Mouse (Mus musculus): ENCODE measurements around the gene BC048679.

- TF ChIP-seq CTCF (IDR thresholded peaks at IDR 0.05): no peak
- TF ChIP-seq POLR2A (IDR thresholded peaks at IDR 0.05; ENCODE audit: insufficient read depth, low read depth, low read length): no peak
Measured at GRCm38 (mm10) chr7:81454331-81455039, 43.6 kb downstream of the BC048679 start.
